Mouse (Mus musculus): ENCODE data around the gene Wdr73. TPM values are rescaled to one million over a fixed set of nuclear protein-coding genes. Genes with fewer than 3 reads are reported as not detected.

Wdr73 gene
- total and polyA plus RNA-seq, 3 experiments = 57.8 to 67.0 TPM; not detected in 1

- Histone ChIP-seq H3K27ac (ENCODE audit: control insufficient read depth, low read depth, low read length) (no peak overlapping the region), H3K4me1 (ENCODE audit: control insufficient read depth in 1 of 2, insufficient read depth in 2 of 2, low read length in 2 of 2) (peaks cover 8 to 15% of the 10 kb centered on the region in 2 experiments), H3K27me3 (ENCODE audit: control insufficient read depth in 1 of 2, insufficient read depth in 2 of 2, low read length in 2 of 2) (no peaks in the 10 kb centered on the region), H3K36me3 (ENCODE audit: control insufficient read depth in 1 of 2, insufficient read depth in 2 of 2, low read length in 2 of 2) (peaks cover 17% of the 10 kb centered on the region in 2 experiments), H3K9me3 (replicated peaks; ENCODE audit: insufficient read depth, low read length) (no peaks in the 10 kb centered on the region), H3K9ac (ENCODE audit: control insufficient read depth, low read depth, low read length, poor library complexity, severe bottlenecking) (no peak overlapping the region), H3K79me2 (ENCODE audit: control insufficient read depth, insufficient read depth, low read length, poor library complexity) (peaks cover 3% of the 10 kb centered on the region; the same call in 1 of the 2 replicates), H3K4me3 (ENCODE audit: control insufficient read depth in 1 of 2, insufficient read depth in 1 of 2, low read depth in 2 of 2, low read length in 2 of 2) (no peak overlapping the region)
- TF ChIP-seq TBP (IDR thresholded peaks at IDR 0.05; ENCODE audit: low read depth, low read length) (no peak), USF2 (IDR thresholded peaks at IDR 0.05; ENCODE audit: borderline replicate concordance in 1 of 2, insufficient read depth in 1 of 2, low read depth in 1 of 2, low read length in 2 of 2) (no peak), MYB (IDR thresholded peaks at IDR 0.05; ENCODE audit: low read depth, low read length) (no peak), ZKSCAN1 (IDR thresholded peaks at IDR 0.05; ENCODE audit: low read depth, low read length) (no peak), KAT2A (conservative IDR thresholded peaks at IDR 0.05; ENCODE audit: low read depth, low read length) (no peak), MAZ (IDR thresholded peaks at IDR 0.05; ENCODE audit: low read depth, low read length) (no peak), TAL1 (IDR thresholded peaks at IDR 0.05; ENCODE audit: low read length) (no peak), SMC3 (IDR thresholded peaks at IDR 0.05; ENCODE audit: low read depth, low read length) (no peak), CHD1 (IDR thresholded peaks at IDR 0.05; ENCODE audit: low read depth, low read length) (no peak)
- DNase-seq (ENCODE audit: low read depth, low spot score) = no peak
Measured at GRCm38 (mm10) chr7:80917916-80918465, 16.9 kb upstream of the Wdr73 start.

GRCm38 (mm10) chr7:80912496-80912895 lies 11.4 kb upstream of the Wdr73 start:
- Histone ChIP-seq H3K4me3 (ENCODE audit: control insufficient read depth in 1 of 2, insufficient read depth in 1 of 2, low read depth in 2 of 2, low read length in 2 of 2) (no peak overlapping the region), H3K79me2 (ENCODE audit: control insufficient read depth, insufficient read depth, low read length, poor library complexity) (no peaks in the 10 kb centered on the region), H3K9me3 (replicated peaks; ENCODE audit: insufficient read depth, low read length) (no peaks in the 10 kb centered on the region), H3K4me1 (ENCODE audit: control insufficient read depth in 1 of 2, insufficient read depth in 2 of 2, low read length in 2 of 2) (no peaks in the 10 kb centered on the region), H3K36me3 (ENCODE audit: control insufficient read depth in 1 of 2, insufficient read depth in 2 of 2, low read length in 2 of 2) (peaks cover 0 to 11% of the 10 kb centered on the region in 2 experiments; a peak in 2 of 4 replicates), H3K27me3 (ENCODE audit: control insufficient read depth in 1 of 2, insufficient read depth in 2 of 2, low read length in 2 of 2) (no peaks in the 10 kb centered on the region), H3K9ac (ENCODE audit: control insufficient read depth, low read depth, low read length, poor library complexity, severe bottlenecking) (no peak overlapping the region), H3K27ac (ENCODE audit: control insufficient read depth, low read depth, low read length) (no peak overlapping the region)
- no peak for DNase-seq (ENCODE audit: low read depth, low spot score)
- no peak for TF ChIP-seq NELFE (IDR thresholded peaks at IDR 0.05; ENCODE audit: low read depth, low read length)
- no peak for TF ChIP-seq NRF1 (IDR thresholded peaks at IDR 0.05; ENCODE audit: insufficient read depth, low read depth, low read length, poor library complexity, severe bottlenecking)
- TF ChIP-seq RCOR1 (IDR thresholded peaks at IDR 0.05; ENCODE audit: low read depth, low read length) = no peak
- no peak for TF ChIP-seq TBP (IDR thresholded peaks at IDR 0.05; ENCODE audit: low read depth, low read length)
- no peak for TF ChIP-seq USF1 (IDR thresholded peaks at IDR 0.05; ENCODE audit: low read depth, low read length)
- TF ChIP-seq HCFC1 (IDR thresholded peaks at IDR 0.05; ENCODE audit: low read depth, low read length) = no peak
- no peak for TF ChIP-seq MXI1 (IDR thresholded peaks at IDR 0.05; ENCODE audit: low read depth, low read length)
- no peak for TF ChIP-seq ZKSCAN1 (IDR thresholded peaks at IDR 0.05; ENCODE audit: low read depth, low read length)
- no peak for TF ChIP-seq MAX (IDR thresholded peaks at IDR 0.05; ENCODE audit: low read length)
- no peak for TF ChIP-seq MAFK (IDR thresholded peaks at IDR 0.05; ENCODE audit: borderline replicate concordance, low read depth, low read length)
- TF ChIP-seq USF2 (IDR thresholded peaks at IDR 0.05; ENCODE audit: borderline replicate concordance in 1 of 2, insufficient read depth in 1 of 2, low read depth in 1 of 2, low read length in 2 of 2) = no peak
- no peak for TF ChIP-seq SIN3A (IDR thresholded peaks at IDR 0.05; ENCODE audit: low read length)
- no peak for TF ChIP-seq MYC (IDR thresholded peaks at IDR 0.05; ENCODE audit: low read depth, low read length)
- TF ChIP-seq BHLHE40 (IDR thresholded peaks at IDR 0.05; ENCODE audit: borderline replicate concordance, low read depth, low read length) = no peak
- no peak for TF ChIP-seq KAT2A (conservative IDR thresholded peaks at IDR 0.05; ENCODE audit: low read depth, low read length)
- no peak for TF ChIP-seq POLR2AphosphoS2 (IDR thresholded peaks at IDR 0.05; ENCODE audit: low read length)
- no peak for TF ChIP-seq ZC3H11A (IDR thresholded peaks at IDR 0.05; ENCODE audit: low read depth, low read length)
- TF ChIP-seq ZNF384 (IDR thresholded peaks at IDR 0.05; ENCODE audit: low read depth, low read length) = no peak
- no peak for TF ChIP-seq GATA1 (IDR thresholded peaks at IDR 0.05; ENCODE audit: low read depth, low read length)
- TF ChIP-seq MYB (IDR thresholded peaks at IDR 0.05; ENCODE audit: low read depth, low read length) = no peak
